Mouse (Mus musculus) urinary bladder, postnatal 14 days (tissue): ENCODE data around the gene Parp3.

ENCODE experiments used
- DNase-seq: peaks from one replicate; pipeline ENCODE4 v3.0.0; 2021; ENCODE audit warnings: low spot score

Parp3 gene

DNA sequence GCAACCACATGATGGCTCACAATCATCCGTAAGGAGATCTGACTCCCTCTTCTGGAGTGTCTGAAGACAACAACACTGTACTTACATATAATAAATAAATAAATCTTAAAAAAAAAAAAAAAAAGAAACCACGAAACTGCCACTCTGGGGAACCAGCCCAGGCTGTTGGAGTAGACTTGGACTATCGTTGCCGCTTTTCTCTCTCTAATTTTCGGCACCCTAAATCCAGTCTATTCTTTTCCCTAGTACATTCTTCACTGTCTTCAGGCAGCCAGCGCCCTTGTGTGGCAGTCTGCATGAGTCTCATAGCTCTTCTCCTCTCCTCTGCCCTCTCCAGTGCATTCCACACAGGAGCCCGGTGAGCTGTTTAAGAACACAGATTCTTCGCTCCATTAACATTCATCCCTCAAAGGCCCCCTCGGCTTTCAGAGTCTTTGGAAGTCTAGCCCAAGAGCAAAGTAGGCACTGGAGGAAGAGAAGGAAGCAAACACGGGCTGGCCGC is 48.0 kb downstream of the Parp3 start:
- no peak for DNase-seq

GRCm38 (mm10) chr9:106421865-106422160 is 54.9 kb downstream of the Parp3 start:
- DNase-seq, result peak; percentile 89

GRCm38 (mm10) chr9:106421033-106421864 is 55.5 kb downstream of the Parp3 start:
- DNase-seq, result no peak

- no peak for DNase-seq
Measured at GRCm38 (mm10) chr9:106420608-106421007, 56.1 kb downstream of the Parp3 start.
